Mouse (Mus musculus) c-Kit-positive CD71-negative TER-119-negative erythroid progenitor cells, embryonic 14.5 days (primary cell): ENCODE results near the gene Art3.

Experiments used
- DNase-seq: peaks from one replicate; pipeline ENCODE4 v3.0.0-alpha.2; 2013; ENCODE audit warnings: low read depth

Art3 gene

GRCm38 (mm10) chr5:92376795-92377405 lies 45.3 kb downstream of the Art3 start:
- DNase-seq = no peak

GRCm38 (mm10) chr5:92381550-92382348 lies 50.1 kb downstream of the Art3 start:
- peak; percentile 81 for DNase-seq

- DNase-seq = no peak
Measured at GRCm38 (mm10) chr5:92382349-92382679, 50.7 kb downstream of the Art3 start.

- DNase-seq = no peak
Measured at GRCm38 (mm10) chr5:92383747-92384146, 52.1 kb downstream of the Art3 start.

GRCm38 (mm10) chr5:92384855-92385254 lies 53.2 kb downstream of the Art3 start:
- no peak for DNase-seq

- no peak for DNase-seq
Measured at GRCm38 (mm10) chr5:92386102-92386501, 54.5 kb downstream of the Art3 start.

GRCm38 (mm10) chr5:92386643-92387042 lies 55.0 kb downstream of the Art3 start:
- DNase-seq = no peak

GRCm38 (mm10) chr5:92387433-92387832 lies 55.8 kb downstream of the Art3 start:
- DNase-seq = no peak

GRCm38 (mm10) chr5:92389977-92390376 lies 58.4 kb downstream of the Art3 start:
- DNase-seq = no peak

GRCm38 (mm10) chr5:92390615-92391014 lies 59.0 kb downstream of the Art3 start:
- no peak for DNase-seq

GRCm38 (mm10) chr5:92392542-92392941 lies 60.9 kb downstream of the Art3 start:
- DNase-seq = no peak

- DNase-seq = no peak
Measured at GRCm38 (mm10) chr5:92393863-92394262, 62.2 kb downstream of the Art3 start.

GRCm38 (mm10) chr5:92395764-92396163 lies 64.1 kb downstream of the Art3 start:
- no peak for DNase-seq

GRCm38 (mm10) chr5:92396476-92396875 lies 64.8 kb downstream of the Art3 start:
- no peak for DNase-seq

- DNase-seq = peak; percentile 76
Measured at GRCm38 (mm10) chr5:92398153-92398552, 66.5 kb downstream of the Art3 start.

GRCm38 (mm10) chr5:92402816-92403215 lies 71.2 kb downstream of the Art3 start:
- DNase-seq = no peak

GRCm38 (mm10) chr5:92403562-92404399 lies 72.2 kb downstream of the Art3 start:
- no peak for DNase-seq

- no peak for DNase-seq
Measured at GRCm38 (mm10) chr5:92404400-92404678, 72.7 kb downstream of the Art3 start.

- DNase-seq = no peak
Measured at GRCm38 (mm10) chr5:92409361-92410155, 77.9 kb downstream of the Art3 start.

- DNase-seq = no peak
Measured at GRCm38 (mm10) chr5:92410486-92410885, 78.9 kb downstream of the Art3 start.

GRCm38 (mm10) chr5:92411461-92412140 lies 80.0 kb downstream of the Art3 start:
- DNase-seq = no peak
